Mouse (Mus musculus) kidney, adult 11 months (tissue): ENCODE data around the gene Ankle1.

Experiments
- DNase-seq: peaks from one replicate; pipeline ENCODE4 v3.0.0; 2022

Gene Ankle1

DNA sequence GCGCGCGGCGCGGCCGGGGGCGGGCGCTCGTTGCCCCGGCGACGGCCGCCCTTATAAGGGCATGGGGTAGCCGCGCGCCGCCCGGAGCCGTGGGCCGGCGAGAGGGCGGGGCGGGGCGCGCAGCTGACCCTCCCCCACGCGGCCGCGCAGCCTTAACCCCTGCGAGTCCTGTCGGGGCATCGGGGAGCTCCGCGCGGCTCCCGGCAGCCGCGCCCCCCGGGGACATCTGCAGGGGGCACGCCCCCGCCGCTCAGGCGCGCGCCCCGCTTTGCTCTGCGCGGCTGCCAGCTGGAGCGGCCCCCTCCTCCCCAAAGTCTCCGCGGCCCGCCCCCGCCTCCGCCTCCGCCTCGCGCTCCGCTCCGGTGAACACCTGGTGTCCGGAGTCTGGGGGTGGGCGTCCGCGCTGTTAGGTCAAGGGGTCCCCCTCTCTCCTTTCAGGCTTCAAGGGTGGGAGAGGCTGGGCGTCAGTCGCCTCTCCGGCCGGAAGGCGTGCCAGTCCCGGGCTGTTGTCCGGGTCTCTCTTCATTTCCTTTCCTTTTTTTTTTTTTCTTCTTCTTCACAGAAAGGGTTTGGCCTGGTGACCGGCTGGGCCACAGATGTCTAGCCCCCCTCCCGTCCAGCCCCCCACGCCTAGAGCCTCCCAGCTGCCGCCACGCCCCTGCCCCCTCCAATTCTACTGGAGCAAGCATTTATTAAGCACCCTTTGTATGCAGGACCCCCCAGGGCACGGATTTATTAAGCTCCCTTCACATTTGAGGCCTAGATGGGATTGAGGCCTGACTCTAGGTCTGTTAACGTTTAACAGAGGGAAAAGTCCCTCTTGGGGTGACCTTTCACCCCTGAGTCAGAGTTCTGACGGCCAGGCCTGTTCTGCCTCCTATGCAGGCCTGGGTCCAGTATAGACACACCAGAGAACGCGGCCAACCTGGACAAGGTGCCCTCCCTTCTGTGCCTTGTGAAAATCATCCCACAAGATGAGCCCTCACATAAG, 23.5 kb upstream of the Ankle1 start:
- DNase-seq: peak; percentile 93

DNA sequence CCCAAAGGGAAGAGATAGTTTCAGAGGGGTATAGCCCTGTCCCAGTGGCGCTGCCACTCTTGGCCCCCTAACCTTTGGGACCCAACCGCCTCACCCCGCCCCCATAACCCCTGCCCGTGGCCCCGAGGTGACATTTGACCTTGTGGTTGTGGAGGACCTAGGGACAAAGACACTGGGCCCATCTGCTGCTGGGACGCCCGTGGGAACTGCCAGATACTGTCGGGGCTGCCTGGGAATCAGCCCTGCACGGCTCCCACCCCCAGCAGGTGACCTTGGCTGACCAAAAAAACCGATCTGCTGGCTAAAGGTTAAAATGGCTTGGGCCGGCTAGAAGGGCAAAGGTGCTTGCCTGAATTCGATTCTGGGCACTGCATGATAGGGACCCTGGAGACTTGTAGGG, 22.4 kb upstream of the Ankle1 start:
- peak; percentile 63 for DNase-seq

DNA sequence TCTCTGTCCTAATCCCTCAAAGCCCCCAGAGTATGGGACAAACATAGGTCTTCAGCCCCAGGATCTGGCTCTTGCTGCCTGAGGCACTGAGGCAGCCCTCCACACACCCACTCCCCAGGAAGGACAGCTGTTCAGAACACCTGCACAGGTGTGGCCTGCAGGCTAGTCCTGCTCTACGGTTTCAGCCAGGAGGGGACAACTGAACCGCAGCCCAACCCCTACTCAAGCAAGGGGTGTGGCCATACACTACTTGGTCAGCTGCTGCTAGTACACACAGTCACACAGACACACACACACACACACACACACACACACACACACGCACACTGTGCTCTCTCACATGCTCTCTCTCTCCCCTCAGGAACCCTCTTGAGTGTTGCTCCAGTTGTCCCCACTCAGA, 21.9 kb upstream of the Ankle1 start:
- DNase-seq: peak; percentile 39

DNA sequence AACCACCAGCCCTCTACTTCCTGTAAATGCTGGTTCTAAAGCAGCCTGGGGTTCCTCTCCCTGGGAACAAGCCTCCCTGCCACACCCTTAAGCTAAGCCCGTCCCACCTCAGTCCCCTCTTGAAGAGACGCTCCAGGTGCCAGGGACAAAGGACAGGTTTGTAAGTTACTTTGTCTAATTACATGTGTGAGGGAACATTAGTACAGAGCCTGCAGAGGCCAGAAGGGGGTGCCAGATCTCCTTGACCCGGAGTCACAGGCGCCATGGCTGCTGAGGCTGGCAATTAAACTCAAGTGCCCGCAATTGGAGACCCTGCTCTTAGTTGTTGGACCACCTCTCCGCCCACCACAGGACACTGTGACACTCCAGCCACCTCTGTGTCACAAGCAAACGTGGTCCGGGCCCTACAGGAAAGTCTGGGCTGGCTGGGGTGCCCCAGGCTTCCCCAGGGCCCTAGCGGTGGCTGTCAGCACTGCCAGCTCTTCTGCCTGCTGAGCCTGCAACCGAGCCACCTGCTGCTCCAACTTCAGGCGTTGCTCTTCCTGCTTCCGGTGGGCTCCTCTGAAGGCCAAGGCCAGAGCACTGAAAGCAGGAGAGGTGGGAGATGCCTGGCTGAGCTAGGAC, 20.5 kb upstream of the Ankle1 start:
- peak; percentile 36 for DNase-seq

DNA sequence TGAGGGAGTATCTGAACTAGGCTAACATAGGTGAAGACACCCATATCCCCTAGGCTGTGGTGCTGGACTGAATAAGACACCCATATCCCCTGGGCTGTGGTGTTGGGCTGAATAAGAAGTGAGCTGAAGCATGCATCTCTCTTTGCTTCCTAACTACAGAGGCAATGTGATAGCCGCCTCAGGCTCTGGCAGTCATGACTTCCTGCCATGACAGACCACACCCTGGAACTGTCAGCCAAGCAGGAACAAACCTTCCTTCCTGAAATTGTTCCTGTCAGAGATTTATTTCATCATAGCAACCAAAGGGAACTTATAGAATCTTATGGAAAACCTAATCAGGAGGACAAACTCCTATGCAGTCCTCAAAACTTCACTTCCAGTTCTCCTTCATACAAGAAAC, 17.5 kb upstream of the Ankle1 start:
- DNase-seq: no peak

DNA sequence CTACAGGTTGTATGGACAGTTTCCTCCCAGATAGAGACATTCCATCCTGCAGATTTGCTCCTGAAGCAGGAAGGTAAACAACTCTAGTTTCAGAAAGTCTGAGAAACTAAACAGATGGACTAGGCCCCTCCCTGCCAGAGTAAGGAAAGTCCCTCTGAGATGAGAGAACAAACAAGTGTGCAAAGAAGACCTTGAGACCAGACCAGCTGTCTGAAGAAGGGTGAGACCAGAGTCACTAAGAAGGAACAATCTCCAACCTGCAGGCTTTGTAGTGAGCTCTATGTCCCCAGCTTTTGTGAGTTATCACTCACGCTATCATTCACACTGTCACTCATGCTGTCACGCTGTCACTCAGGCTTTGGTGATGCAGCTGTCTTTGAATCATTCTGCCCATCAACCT, 14.1 kb upstream of the Ankle1 start:
- no peak for DNase-seq

DNA sequence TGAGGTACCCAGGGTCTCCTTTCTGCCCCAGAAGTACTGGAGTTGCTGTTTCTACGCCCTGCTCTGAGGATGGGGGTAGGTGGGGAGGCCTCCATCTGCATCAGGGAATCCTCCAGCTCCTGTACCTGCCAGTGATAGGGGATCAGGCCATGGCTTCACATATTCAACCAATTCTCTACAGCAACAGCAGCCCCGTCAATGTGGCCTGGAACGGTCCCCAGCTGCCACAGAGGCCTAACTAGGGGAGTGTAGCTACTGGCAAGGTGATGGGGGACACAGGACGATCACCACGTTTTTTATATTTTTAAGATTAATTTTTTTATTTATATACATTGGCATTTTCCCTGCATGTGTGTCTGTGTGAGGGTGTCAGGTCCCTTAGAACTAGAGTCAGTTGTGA, 13.4 kb upstream of the Ankle1 start:
- no peak for DNase-seq

DNA sequence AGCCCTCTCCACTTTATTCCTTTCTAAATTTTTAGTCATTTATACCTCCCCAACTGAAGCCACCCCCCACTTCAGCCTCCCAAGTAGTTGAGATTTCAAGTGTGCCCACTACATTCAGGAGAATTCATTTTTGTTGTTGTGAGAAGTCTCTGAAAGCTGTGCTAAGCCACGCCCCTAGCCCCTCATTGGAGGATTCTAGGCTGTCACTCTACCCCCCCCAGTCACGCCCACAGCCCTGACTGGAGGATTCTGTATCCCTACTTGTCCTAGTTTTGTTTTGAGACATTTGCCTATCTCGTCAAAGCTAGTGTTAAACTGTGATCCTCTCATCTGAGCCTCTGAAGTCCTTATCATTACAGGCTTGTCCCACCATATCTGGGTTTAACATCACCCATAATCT, 12.9 kb upstream of the Ankle1 start:
- peak; percentile 17 for DNase-seq

DNA sequence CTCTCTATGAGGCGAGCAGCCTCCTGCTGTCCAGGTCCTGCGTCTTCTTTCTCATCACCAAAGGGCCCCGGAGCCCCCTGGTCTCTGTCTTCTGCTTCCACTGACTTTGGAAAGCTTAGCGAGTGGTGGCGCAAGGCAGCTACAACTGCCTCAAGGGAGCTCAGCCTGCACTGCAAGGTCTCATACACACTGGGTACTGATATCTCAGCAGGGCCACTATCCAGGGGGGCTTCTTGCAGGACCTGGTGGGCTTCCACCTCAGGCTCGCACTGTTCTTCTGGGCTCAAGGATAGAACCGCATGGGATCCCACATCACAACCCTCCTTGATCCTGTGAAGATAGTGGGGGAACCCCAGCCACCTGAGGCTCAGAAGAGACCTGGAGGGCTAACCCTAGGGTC, 11.3 kb upstream of the Ankle1 start:
- peak; percentile 7 for DNase-seq

DNA sequence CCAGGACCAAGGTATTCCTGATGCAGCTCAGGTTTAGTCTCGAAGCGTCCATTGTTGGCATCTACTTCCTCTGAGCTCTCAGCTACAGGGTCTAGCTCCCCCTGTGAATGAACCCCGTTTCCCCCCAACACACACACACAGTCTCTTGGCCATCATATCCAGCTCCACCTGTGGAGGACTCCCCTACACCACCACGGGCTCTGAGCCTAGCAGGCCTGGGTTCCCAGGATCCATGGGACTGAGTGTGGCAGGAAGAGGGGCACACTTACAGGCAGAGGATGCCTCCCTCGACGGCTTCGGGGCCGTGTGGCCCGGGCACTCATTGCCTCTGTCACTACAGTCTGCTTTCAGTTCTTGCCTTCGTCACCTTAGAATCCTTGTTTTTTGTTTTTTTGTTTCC, 10.7 kb upstream of the Ankle1 start:
- DNase-seq: peak; percentile 6

DNA sequence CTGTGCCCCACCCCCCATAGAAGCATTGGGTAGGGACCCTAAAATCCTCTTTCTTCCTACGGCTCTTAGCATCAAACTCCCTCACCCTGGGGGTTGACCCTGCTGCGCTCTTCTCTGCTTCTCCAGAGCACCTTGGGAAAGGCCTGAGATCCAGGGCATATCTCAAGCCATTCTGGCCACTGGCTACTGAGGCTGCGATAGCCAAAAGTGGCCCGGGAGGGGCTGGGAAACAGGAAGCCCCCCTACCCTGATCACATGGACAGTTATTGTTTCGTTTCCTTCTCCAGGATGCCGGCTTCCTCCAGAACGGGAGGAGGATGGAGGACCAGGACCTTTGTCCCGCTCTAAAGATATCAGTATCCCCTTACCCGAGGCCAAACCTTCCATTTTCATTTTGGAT, 10.2 kb upstream of the Ankle1 start, which contains the start of gene Ushbp1:
Ushbp1 (minus strand) TSS at position 174 of the 400 bp plus-strand sequence.
- DNase-seq: peak; percentile 64

DNA sequence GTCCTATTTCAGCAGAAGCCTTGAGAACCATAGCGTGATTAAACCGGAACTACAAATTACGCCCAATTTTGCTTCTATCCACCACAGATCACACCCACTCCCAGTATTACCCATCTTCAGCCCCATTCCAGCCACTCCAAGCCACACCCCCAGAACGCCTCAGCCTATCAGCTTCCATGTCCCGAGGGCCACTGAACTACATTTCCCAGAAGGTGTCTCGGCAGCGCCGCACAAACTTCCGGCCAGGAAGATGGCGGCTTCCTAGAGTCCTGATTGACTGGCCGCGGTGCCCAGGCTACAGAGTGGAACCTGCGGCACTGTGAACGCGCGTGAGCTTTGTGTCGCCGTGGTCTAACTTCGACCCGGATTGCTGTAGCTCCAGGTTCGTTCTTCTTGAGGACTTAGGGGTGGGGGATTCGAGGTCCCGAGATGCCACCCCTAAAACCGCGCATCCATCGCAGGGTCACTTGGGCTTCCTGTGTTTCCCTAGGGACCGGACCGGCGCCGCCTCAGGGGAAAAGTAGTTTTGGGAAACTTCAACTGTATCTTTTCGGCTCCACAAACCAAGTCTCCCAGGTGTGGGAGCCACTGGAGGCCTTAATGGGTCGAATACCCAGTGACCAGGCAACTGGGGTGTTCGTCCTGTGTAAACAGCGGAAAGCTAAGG, 9.0 kb upstream of the Ankle1 start, which contains the start of gene Babam1:
Babam1 (plus strand) TSS at position 223 of the 667 bp plus-strand sequence.
- peak; percentile 98 for DNase-seq

DNA sequence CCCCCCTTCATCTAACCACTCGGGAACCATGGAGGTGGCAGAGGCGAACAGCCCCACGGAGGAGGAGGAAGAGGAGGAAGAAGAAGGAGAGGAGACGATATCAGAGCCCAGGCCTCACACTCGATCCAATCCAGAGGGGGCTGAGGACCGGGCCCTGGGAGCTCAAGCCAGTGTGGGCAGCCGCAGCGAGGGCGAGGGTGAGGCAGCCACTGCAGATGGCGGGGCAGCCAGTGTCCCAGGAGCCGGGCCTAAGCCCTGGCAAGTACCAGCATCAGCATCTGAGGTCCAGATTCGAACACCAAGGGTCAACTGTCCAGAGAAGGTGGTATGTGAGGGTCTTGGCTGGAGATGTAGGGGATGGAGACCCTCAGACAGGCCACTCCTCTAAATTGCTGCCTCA, 8.1 kb upstream of the Ankle1 start:
- peak; percentile 12 for DNase-seq

DNA sequence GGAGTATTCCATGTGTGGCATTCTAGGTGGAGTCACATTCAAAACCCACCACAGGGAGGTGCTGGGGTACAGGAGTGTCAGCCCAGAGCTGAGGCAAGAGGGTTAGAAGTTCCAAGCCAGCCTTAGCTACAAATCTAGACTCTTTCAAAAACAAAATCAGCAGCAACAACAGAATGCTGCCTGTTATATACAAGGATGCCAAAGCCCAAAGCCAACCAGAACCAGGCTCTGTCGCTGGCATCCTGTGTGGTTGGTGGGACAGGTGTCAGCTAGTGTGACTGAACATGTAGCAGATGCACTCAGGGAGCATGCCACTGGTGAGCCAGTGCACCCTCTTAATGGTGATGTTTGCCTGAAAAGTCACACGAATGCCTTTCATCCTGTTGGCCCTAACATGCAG, 5.0 kb upstream of the Ankle1 start:
- DNase-seq: no peak

DNA sequence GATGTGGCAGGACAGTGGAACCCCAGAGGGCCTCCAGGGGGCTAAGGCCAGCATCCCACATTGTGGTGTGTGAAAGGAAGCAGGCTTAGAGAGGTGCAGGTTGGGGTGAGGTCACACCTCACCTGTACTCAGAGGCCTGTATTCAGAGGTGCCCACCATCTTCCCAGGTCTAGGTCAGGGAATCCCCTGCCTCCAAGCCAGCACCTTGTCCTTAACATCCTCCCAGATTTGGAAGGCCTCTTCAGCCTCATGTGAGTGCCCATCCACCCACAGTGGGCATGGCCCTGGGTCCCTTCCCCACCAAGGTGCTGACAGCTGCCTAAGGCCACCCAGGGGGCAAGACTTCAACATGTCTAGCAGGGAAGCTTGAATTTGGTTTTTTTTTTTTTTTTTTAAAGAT, 4.4 kb upstream of the Ankle1 start:
- DNase-seq: no peak

DNA sequence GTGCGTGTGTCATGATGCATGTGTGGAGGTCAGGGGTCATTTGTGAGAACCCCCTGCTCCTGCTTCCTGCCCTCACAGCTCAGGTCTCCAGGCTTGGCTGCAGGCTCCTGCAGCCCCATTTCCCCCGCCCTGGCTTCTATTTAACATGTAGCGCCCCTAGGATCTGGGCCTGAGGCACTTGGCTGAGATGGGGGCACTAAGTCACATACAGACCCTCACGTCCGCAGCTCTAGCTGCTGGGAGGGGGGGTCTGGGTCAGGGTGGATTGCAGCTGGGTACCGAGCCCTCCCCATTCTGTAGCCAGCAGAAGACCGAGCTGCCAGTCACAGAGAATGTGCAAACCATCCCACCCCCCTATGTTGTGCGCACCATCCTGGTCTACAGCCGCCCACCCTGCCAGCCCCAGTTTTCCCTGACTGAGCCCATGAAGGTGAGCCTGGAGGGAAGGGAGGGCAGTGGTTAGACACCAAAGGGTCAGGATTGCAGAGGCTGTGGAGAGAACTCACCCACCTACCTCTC, 3.3 kb upstream of the Ankle1 start:
- no peak for DNase-seq

DNA sequence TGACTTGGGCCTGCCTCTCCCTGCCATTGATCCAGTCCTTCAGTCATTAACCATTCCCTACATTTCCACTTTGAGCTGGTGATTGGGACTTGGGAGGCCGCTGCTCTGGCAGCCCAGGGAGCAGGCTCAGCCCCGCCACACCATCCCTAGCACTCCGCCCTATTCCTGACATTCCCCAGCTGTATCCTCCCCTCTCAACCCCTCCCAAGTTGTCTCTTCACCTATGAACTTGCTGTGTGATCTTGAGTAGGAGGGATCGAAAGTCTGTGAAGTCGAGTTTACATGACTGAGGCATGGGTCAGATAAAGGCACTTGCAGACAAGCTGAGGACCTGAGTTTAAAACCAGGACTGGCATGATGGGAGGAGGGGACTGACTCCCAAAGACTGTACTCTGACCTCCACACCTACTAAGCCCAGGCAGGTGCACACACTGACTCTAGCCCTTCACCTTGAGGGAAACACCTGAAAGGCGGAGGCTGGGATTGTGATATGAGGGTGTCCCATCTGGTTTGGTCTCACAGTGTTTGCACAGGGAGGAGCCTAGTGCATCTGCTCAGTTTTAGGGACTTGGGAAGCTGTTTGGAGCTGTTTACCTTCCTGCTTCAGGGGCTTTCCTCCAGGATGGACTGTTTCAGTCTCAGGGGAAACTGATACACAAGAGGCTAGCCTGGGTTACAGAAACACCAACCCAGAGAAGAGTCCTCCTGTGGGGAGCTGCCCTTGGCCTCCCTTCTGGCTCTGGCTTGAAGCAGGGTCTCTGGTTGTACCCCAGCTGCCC, 2.5 kb upstream of the Ankle1 start:
- DNase-seq: no peak

DNA sequence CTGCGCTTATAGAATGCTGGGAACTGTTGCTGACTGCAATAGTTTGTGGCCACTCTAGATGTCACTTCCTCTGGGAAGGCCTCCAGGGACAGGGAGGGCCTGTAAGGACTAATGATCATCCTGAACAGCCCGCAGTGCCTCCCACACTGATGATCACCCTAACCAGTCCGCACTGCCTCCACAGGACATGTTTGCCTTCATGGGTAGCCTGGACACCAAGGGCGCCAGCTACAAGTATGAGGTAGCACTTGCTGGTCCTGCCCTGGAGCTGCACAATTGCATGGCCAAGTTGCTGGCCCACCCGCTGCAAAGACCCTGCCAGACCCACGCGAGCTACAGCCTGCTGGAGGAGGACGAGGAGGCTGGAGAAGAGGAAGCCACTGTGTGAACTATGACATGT, 1.8 kb upstream of the Ankle1 start:
- no peak for DNase-seq

DNA sequence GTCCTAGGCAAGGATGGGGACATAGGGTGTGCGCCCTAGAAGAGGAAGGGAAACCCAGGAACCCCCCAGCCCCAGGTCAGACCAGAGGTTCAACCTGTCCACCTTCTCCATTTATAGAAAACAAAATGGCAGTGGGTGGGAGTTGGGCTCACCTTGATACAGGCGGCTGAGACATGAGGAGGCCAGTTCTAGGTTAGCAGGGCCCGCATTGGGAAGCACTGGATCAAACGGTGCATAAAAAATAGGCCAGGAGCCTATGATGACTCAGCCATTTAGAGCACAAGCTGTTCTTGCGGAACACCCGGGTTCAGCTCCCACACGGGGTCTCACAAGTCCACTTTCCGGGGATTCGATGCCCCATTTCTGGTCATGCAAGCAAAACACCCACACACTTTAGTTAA, 859 bp upstream of the Ankle1 start:
- peak; percentile 33 for DNase-seq

DNA sequence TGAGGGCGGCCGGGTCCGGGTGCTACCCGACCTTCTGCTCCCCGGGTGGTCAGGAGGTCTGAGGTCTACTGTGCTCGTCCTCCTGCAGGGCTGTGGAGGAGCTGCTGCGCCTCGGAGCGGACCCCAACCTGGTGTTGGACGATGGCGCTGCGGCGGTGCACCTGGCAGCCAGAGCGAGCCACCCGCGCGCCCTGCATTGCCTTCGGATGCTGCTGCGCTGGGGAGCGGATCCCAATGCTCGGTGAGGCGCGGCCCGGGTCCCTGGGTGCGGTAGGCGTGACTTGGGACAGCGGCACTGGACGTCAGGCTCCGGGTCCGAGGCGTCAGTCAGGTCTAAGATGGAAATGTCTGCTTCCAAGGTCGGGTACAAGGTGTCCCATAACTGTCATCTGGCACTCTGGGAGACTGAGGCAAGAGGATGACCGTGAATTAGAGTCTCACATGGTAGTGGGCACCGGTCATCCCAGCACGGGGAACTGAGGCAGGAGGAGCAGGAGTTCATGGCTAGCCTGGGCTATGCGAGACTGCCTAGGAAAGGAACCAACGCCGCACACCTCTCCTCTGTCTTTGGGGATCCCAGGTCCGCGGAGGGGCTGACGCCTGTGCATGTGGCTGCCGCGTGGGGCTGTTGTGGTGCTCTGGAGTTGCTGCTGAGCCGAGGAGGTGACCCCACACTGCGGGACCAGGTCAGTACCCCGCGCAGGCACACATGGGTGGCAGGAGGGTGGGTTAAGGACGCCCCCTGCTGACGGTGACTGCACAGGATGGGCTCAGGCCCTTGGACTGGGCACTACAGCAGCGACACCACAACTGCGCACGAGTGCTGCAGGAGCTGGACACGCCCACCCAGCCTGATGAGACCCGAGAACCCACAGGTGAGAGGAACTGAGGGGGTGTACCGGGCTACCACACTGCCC, 547 bp downstream of the Ankle1 start:
- DNase-seq: peak; percentile 71

DNA sequence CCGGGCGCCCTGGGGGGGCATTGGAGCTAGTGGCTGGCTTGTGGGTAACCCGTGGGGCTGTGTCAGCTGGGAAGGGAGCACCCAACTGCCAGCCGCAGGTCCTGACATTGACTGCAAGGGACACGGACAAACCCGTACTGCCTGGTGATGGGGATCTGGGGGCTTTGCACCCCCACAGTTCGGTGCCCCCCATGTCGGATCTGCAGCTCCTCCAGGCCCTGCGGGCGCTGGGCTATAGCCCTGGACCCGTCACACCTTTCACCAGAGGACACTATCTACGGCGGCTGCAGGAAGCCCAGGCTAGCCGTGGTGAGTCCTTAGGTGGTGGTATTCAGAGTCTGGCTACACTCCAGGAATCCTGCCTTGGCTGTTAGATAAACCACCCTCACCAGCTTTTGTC, 1.6 kb downstream of the Ankle1 start:
- no peak for DNase-seq
